Mouse (Mus musculus) embryonic facial prominence, embryonic 11.5 days (tissue): Measurements from ENCODE around the gene AL607142.1. TPM values are rescaled to one million over a fixed set of nuclear protein-coding genes. Genes with fewer than 3 reads are reported as not detected.

Source experiments
- ATAC-seq: fragments of 200-750 bp; cut with Nextera tagmentation; replicated peaks from 2 replicates; pipeline ENCODE4 v1.8.0; 2017; ENCODE audit warnings: low read depth; ENCODE audit not compliant: insufficient number of reproducible peaks, low FRiP score, low TSS enrichment
- DNase-seq: peaks from one replicate; pipeline ENCODE4 v3.0.0-alpha.2; 2015; ENCODE audit warnings: low spot score
- H3K27ac ChIP-seq: fragments of 300-500 bp; sonication (generic); replicated peaks from 2 replicates; pipeline ENCODE4 v1.5.1; 2014; ENCODE audit warnings: mild to moderate bottlenecking, low read depth, low read length, control low read depth
- H3K27me3 ChIP-seq: fragments of 300-500 bp; sonication (generic); 2 replicates; pipeline ENCODE4 v1.6.1; 2014; ENCODE audit warnings: mild to moderate bottlenecking, low read length, moderate library complexity, mixed read lengths; ENCODE audit not compliant: control insufficient read depth, insufficient read depth
- H3K36me3 ChIP-seq: fragments of 300-500 bp; sonication (generic); replicated peaks from 2 replicates; pipeline ENCODE4 v1.6.1; 2014; ENCODE audit warnings: low read depth, mild to moderate bottlenecking, low read length, moderate library complexity, mixed read lengths; ENCODE audit not compliant: control insufficient read depth, insufficient read depth
- H3K4me1 ChIP-seq: fragments of 300-500 bp; sonication (generic); 2 replicates; pipeline ENCODE4 v1.6.1; 2014; ENCODE audit warnings: low read length, mixed read lengths; ENCODE audit not compliant: control insufficient read depth, insufficient read depth
- H3K4me2 ChIP-seq: fragments of 300-500 bp; sonication (generic); 2 replicates; pipeline ENCODE4 v1.6.1; 2014; ENCODE audit warnings: low read depth, mild to moderate bottlenecking, control low read depth, low read length, moderate library complexity
- H3K4me3 ChIP-seq: fragments of 300-500 bp; sonication (generic); 2 replicates; pipeline ENCODE4 v1.5.1; 2014; ENCODE audit warnings: low read depth, low read length, control low read depth
- H3K9ac ChIP-seq: fragments of 300-500 bp; sonication (generic); replicated peaks from 2 replicates; pipeline ENCODE4 v1.6.1; 2014; ENCODE audit warnings: mild to moderate bottlenecking, control low read depth, low read length
- H3K9me3 ChIP-seq: fragments of 300-500 bp; sonication (generic); replicated peaks from 2 replicates; pipeline ENCODE4 v1.6.1; 2016; ENCODE audit warnings: mild to moderate bottlenecking, low read length, inconsistent platforms, mixed read lengths; ENCODE audit not compliant: control insufficient read depth
- WGBS: fragments of 180-500 bp; shearing (Covaris S2); extraction: QIAGEN DNeasy Blood & Tissue Kit; methylation state at CpG from one replicate; pipeline ENCODE4 v1.1.7; 2014; 5-methylcytosine and 5-hydroxymethylcytosine counted together
- polyA plus RNA-seq: library from polyadenylated mRNA; unstranded; fragments of >200 nt; fragmentation: Nextera tagmentation; extraction: Ambion mirVana; gene quantifications from 2 replicates; pipeline ENCODE4 v1.2.1, GENCODE M21; 2014

AL607142.1 gene
- polyA plus RNA-seq, 1 experiment from 2014 or later: not detected

GRCm38 (mm10) chr4:120032984-120033355 is 31.8 kb upstream of the AL607142.1 start:
- Histone ChIP-seq H3K36me3 (no peaks in the 10 kb centered on the region), H3K4me1 (no peaks in the 10 kb centered on the region; the same call in 1 of the 2 replicates), H3K27ac (no peak overlapping the region), H3K4me3 (peak overlapping the region; percentile 49), H3K4me2 (peak overlapping the region; percentile 97), H3K9me3 (no peaks in the 10 kb centered on the region), H3K27me3 (peaks cover 25% of the 10 kb centered on the region), H3K9ac (peak overlapping the region; percentile 39)
- ATAC-seq (no peak), DNase-seq (peak; percentile 21)
- under 1% methylated on average over 38 of the region's 38 CpGs for WGBS

GRCm38 (mm10) chr4:120036294-120036693 is 28.5 kb upstream of the AL607142.1 start:
- DNase-seq (no peak), ATAC-seq (no peak)
- Histone ChIP-seq H3K9me3 (no peaks in the 10 kb centered on the region), H3K4me1 (no peaks in the 10 kb centered on the region; the same call in 1 of the 2 replicates), H3K4me3 (no peak overlapping the region), H3K9ac (no peak overlapping the region), H3K27me3 (peaks cover 22% of the 10 kb centered on the region), H3K36me3 (no peaks in the 10 kb centered on the region), H3K27ac (no peak overlapping the region), H3K4me2 (no peak overlapping the region)
- 85% methylated on average over 4 of the region's 4 CpGs for WGBS

- H3K4me2 ChIP-seq: no peak overlapping the region
- DNase-seq (no peak), ATAC-seq (no peak)
- no peak overlapping the region for H3K9ac ChIP-seq
- H3K27ac ChIP-seq: no peak overlapping the region
- no peak overlapping the region for H3K4me3 ChIP-seq
- no peaks in the 10 kb centered on the region for H3K9me3 ChIP-seq
- peaks cover 18% of the 10 kb centered on the region for H3K27me3 ChIP-seq
- H3K4me1 ChIP-seq: no peaks in the 10 kb centered on the region; the same call in 1 of the 2 replicates
- WGBS: 54% methylated on average over 7 of the region's 7 CpGs
- no peaks in the 10 kb centered on the region for H3K36me3 ChIP-seq
These were observed 27.8 kb upstream of the AL607142.1 start for GRCm38 (mm10) chr4:120037007-120037406.

- WGBS: 81% methylated on average over 2 of the region's 2 CpGs
- no peaks in the 10 kb centered on the region for H3K27me3 ChIP-seq
- ATAC-seq: no peak
- H3K9ac ChIP-seq: no peak overlapping the region
- DNase-seq: no peak
- H3K4me3 ChIP-seq: no peak overlapping the region
- no peaks in the 10 kb centered on the region for H3K9me3 ChIP-seq
- no peak overlapping the region for H3K4me2 ChIP-seq
- H3K36me3 ChIP-seq: no peaks in the 10 kb centered on the region
- H3K4me1 ChIP-seq: no peaks in the 10 kb centered on the region
- no peak overlapping the region for H3K27ac ChIP-seq
These were observed 23.3 kb upstream of the AL607142.1 start for GRCm38 (mm10) chr4:120041520-120041919.

- Histone ChIP-seq H3K4me3 (no peak overlapping the region), H3K27ac (no peak overlapping the region), H3K27me3 (no peaks in the 10 kb centered on the region), H3K36me3 (no peaks in the 10 kb centered on the region), H3K4me1 (no peaks in the 10 kb centered on the region), H3K9me3 (no peaks in the 10 kb centered on the region), H3K9ac (no peak overlapping the region), H3K4me2 (no peak overlapping the region)
- DNase-seq: no peak
- WGBS: 89% methylated on average over 7 of the region's 7 CpGs
- no peak for ATAC-seq
These were observed 22.3 kb upstream of the AL607142.1 start for GRCm38 (mm10) chr4:120042480-120042879.

- Histone ChIP-seq H3K4me2 (no peak overlapping the region), H3K9ac (no peak overlapping the region), H3K4me1 (no peaks in the 10 kb centered on the region), H3K9me3 (no peaks in the 10 kb centered on the region), H3K27me3 (no peaks in the 10 kb centered on the region), H3K36me3 (no peaks in the 10 kb centered on the region), H3K27ac (no peak overlapping the region), H3K4me3 (no peak overlapping the region)
- no peak for ATAC-seq
- WGBS: 76% methylated on average over 5 of the region's 5 CpGs
- no peak for DNase-seq
These were observed 20.2 kb upstream of the AL607142.1 start for GRCm38 (mm10) chr4:120044612-120045011.

- Histone ChIP-seq H3K27me3 (no peaks in the 10 kb centered on the region), H3K9ac (no peak overlapping the region), H3K9me3 (no peaks in the 10 kb centered on the region), H3K36me3 (no peaks in the 10 kb centered on the region), H3K4me2 (no peak overlapping the region), H3K4me3 (no peak overlapping the region), H3K4me1 (no peaks in the 10 kb centered on the region), H3K27ac (no peak overlapping the region)
- DNase-seq: peak; percentile 7
- ATAC-seq: no peak
- 44% methylated on average over 5 of the region's 5 CpGs for WGBS
These were observed 19.7 kb upstream of the AL607142.1 start for GRCm38 (mm10) chr4:120045131-120045537.

GRCm38 (mm10) chr4:120045871-120046270 is 18.9 kb upstream of the AL607142.1 start:
- DNase-seq: no peak
- Histone ChIP-seq H3K9me3 (no peaks in the 10 kb centered on the region), H3K36me3 (no peaks in the 10 kb centered on the region), H3K4me2 (no peak overlapping the region), H3K4me1 (no peaks in the 10 kb centered on the region), H3K27me3 (no peaks in the 10 kb centered on the region), H3K9ac (no peak overlapping the region), H3K4me3 (no peak overlapping the region), H3K27ac (no peak overlapping the region)
- WGBS: 82% methylated on average over 7 of the region's 7 CpGs
- no peak for ATAC-seq
